Mouse (Mus musculus): ENCODE data around the gene Tmem158. TPM values are rescaled to one million over a fixed set of nuclear protein-coding genes. Genes with fewer than 3 reads are reported as not detected.
A peak's percentile ranks its signal among the peaks of the same experiment; 100 is the strongest.

The Tmem158 gene
- polyA plus RNA-seq, 1 experiment: 337 TPM

GRCm38 (mm10) chr9:123237739-123238138 lies 22.8 kb downstream of the Tmem158 start:
- Histone ChIP-seq H3K4me1 (peaks cover 79% of the 10 kb centered on the region), H3K27me3 (replicated peaks) (no peaks in the 10 kb centered on the region), H3K36me3 (replicated peaks; ENCODE audit: low read length) (peaks cover 7% of the 10 kb centered on the region), H3K4me3 (replicated peaks) (no peak overlapping the region), H3K9me3 (peaks cover 10% of the 10 kb centered on the region)
- TF ChIP-seq FLI1 (IDR thresholded peaks at IDR 0.05; ENCODE audit: low read length) (no peak), GATA1 (IDR thresholded peaks at IDR 0.05; ENCODE audit: borderline replicate concordance, low read length) (no peak)

- Histone ChIP-seq H3K4me1 (peaks cover 80% of the 10 kb centered on the region), H3K9me3 (no peaks in the 10 kb centered on the region), H3K4me3 (replicated peaks) (no peak overlapping the region), H3K27me3 (replicated peaks) (no peaks in the 10 kb centered on the region), H3K36me3 (replicated peaks; ENCODE audit: low read length) (no peaks in the 10 kb centered on the region)
- TF ChIP-seq GATA1 (IDR thresholded peaks at IDR 0.05; ENCODE audit: borderline replicate concordance, low read length): no peak
- no peak for TF ChIP-seq FLI1 (IDR thresholded peaks at IDR 0.05; ENCODE audit: low read length)
Measured at GRCm38 (mm10) chr9:123235621-123236020, 24.9 kb downstream of the Tmem158 start.

GRCm38 (mm10) chr9:123229826-123230225 lies 30.7 kb downstream of the Tmem158 start:
- Histone ChIP-seq H3K4me3 (replicated peaks) (no peak overlapping the region), H3K4me1 (peaks cover 77% of the 10 kb centered on the region), H3K27me3 (replicated peaks) (no peaks in the 10 kb centered on the region), H3K36me3 (replicated peaks; ENCODE audit: low read length) (no peaks in the 10 kb centered on the region), H3K9me3 (no peaks in the 10 kb centered on the region)
- no peak for TF ChIP-seq FLI1 (IDR thresholded peaks at IDR 0.05; ENCODE audit: low read length)

GRCm38 (mm10) chr9:123228671-123229070 lies 31.9 kb downstream of the Tmem158 start:
- H3K9me3 ChIP-seq: no peaks in the 10 kb centered on the region
- TF ChIP-seq FLI1 (IDR thresholded peaks at IDR 0.05; ENCODE audit: low read length) (no peak), GATA1 (IDR thresholded peaks at IDR 0.05; ENCODE audit: borderline replicate concordance, low read length) (no peak)
- peaks cover 78% of the 10 kb centered on the region for H3K4me1 ChIP-seq
- no peak overlapping the region for H3K4me3 ChIP-seq (replicated peaks)
- H3K36me3 ChIP-seq (replicated peaks; ENCODE audit: low read length): no peaks in the 10 kb centered on the region
- no peaks in the 10 kb centered on the region for H3K27me3 ChIP-seq (replicated peaks)

- peaks cover 87% of the 10 kb centered on the region for H3K4me1 ChIP-seq
- TF ChIP-seq GATA1 (IDR thresholded peaks at IDR 0.05; ENCODE audit: borderline replicate concordance, low read length) (no peak), FLI1 (IDR thresholded peaks at IDR 0.05; ENCODE audit: low read length) (no peak)
- H3K9me3 ChIP-seq: no peaks in the 10 kb centered on the region
- peak overlapping the region; percentile 35 for H3K4me3 ChIP-seq (replicated peaks)
- no peaks in the 10 kb centered on the region for H3K27me3 ChIP-seq (replicated peaks)
- H3K36me3 ChIP-seq (replicated peaks; ENCODE audit: low read length): no peaks in the 10 kb centered on the region
Measured at GRCm38 (mm10) chr9:123227106-123227750, 33.3 kb downstream of the Tmem158 start.

GRCm38 (mm10) chr9:123224863-123225431 lies 35.6 kb downstream of the Tmem158 start:
- Histone ChIP-seq H3K36me3 (replicated peaks; ENCODE audit: low read length) (no peaks in the 10 kb centered on the region), H3K4me3 (replicated peaks) (peak overlapping the region; percentile 72), H3K9me3 (no peaks in the 10 kb centered on the region), H3K27me3 (replicated peaks) (no peaks in the 10 kb centered on the region), H3K4me1 (peaks cover 91% of the 10 kb centered on the region)
- TF ChIP-seq FLI1 (IDR thresholded peaks at IDR 0.05; ENCODE audit: low read length): no peak
- no peak for TF ChIP-seq GATA1 (IDR thresholded peaks at IDR 0.05; ENCODE audit: borderline replicate concordance, low read length)

- Histone ChIP-seq H3K4me3 (replicated peaks) (peak overlapping the region; percentile 72), H3K9me3 (no peaks in the 10 kb centered on the region), H3K36me3 (replicated peaks; ENCODE audit: low read length) (no peaks in the 10 kb centered on the region), H3K27me3 (replicated peaks) (peaks cover 6% of the 10 kb centered on the region), H3K4me1 (peaks cover 84% of the 10 kb centered on the region)
- TF ChIP-seq FLI1 (IDR thresholded peaks at IDR 0.05; ENCODE audit: low read length) (no peak), GATA1 (IDR thresholded peaks at IDR 0.05; ENCODE audit: borderline replicate concordance, low read length) (no peak)
Measured at GRCm38 (mm10) chr9:123219826-123220225, 40.7 kb downstream of the Tmem158 start.

- Histone ChIP-seq H3K27me3 (replicated peaks) (peaks cover 6% of the 10 kb centered on the region), H3K4me1 (peaks cover 78% of the 10 kb centered on the region), H3K9me3 (no peaks in the 10 kb centered on the region), H3K36me3 (replicated peaks; ENCODE audit: low read length) (no peaks in the 10 kb centered on the region), H3K4me3 (replicated peaks) (peak within 1 kb of the TSS; percentile 80)
- TF ChIP-seq GATA1 (IDR thresholded peaks at IDR 0.05; ENCODE audit: borderline replicate concordance, low read length) (no peak), FLI1 (IDR thresholded peaks at IDR 0.05; ENCODE audit: low read length) (no peak)
Measured at GRCm38 (mm10) chr9:123215621-123216440, 44.7 kb downstream of the Tmem158 start, which contains the start of gene Cdcp1. Cdcp1 (minus strand) TSS chr9:123216038.

- TF ChIP-seq FLI1 (IDR thresholded peaks at IDR 0.05; ENCODE audit: low read length) (no peak), GATA1 (IDR thresholded peaks at IDR 0.05; ENCODE audit: borderline replicate concordance, low read length) (no peak)
- no peaks in the 10 kb centered on the region for H3K36me3 ChIP-seq (replicated peaks; ENCODE audit: low read length)
- H3K4me1 ChIP-seq: peaks cover 54% of the 10 kb centered on the region
- H3K4me3 ChIP-seq (replicated peaks): no peak overlapping the region
- peaks cover 6% of the 10 kb centered on the region for H3K27me3 ChIP-seq (replicated peaks)
- H3K9me3 ChIP-seq: no peaks in the 10 kb centered on the region
Measured at GRCm38 (mm10) chr9:123213371-123213770, 47.2 kb downstream of the Tmem158 start.

Other genes starting within 250 kb of the Tmem158 start
- gene Tmem42, start 239.4 kb downstream of the Tmem158 start, polyA plus RNA-seq (2012; ENCODE audit: insufficient read depth, low replicate concordance): 3.9 TPM in 1 of 2 replicates, not detected in the other
- gene Tgm4, start 226.0 kb downstream of the Tmem158 start, polyA plus RNA-seq (2012; ENCODE audit: insufficient read depth, low replicate concordance): not detected in 2 replicates
- gene Zdhhc3, start 147.6 kb downstream of the Tmem158 start, polyA plus RNA-seq (2012; ENCODE audit: insufficient read depth, low replicate concordance): 26.6 and 36.9 TPM in 2 replicates
- gene Exosc7, start 147.5 kb downstream of the Tmem158 start, polyA plus RNA-seq (2012; ENCODE audit: insufficient read depth, low replicate concordance): 10.5 TPM in 1 of 2 replicates, not detected in the other
- 0.93 TPM in 1 of 2 replicates, not detected in the other for gene Clec3b, start 109.8 kb downstream of the Tmem158 start, polyA plus RNA-seq (2012; ENCODE audit: insufficient read depth, low replicate concordance)
- gene Cdcp1, start 44.7 kb downstream of the Tmem158 start, polyA plus RNA-seq (2012; ENCODE audit: insufficient read depth, low replicate concordance): 0.91 TPM in 1 of 2 replicates, not detected in the other
- 5.2 and 25.0 TPM in 2 replicates for gene Lars2, start 106.2 kb upstream of the Tmem158 start, polyA plus RNA-seq (2012; ENCODE audit: insufficient read depth, low replicate concordance)
- 5.0 and 8.8 TPM in 2 replicates for gene Limd1, start 217.9 kb upstream of the Tmem158 start, polyA plus RNA-seq (2012; ENCODE audit: insufficient read depth, low replicate concordance)

Data from megakaryocyte, embryonic 14.5 days (primary cell).